Mouse (Mus musculus) forebrain, embryonic 12.5 days (tissue): ENCODE measurements at regions not wholly inside any gene's neighbourhood (a gene's known extent, or its start where the extent isn't known, plus 50 kb on each side); places are given as distances from the start of the nearest gene placed in this dataset.

Experiments
- ATAC-seq: fragments of 200-750 bp; cut with Nextera tagmentation; 2 replicates; pipeline ENCODE4 v1.8.0; 2017; ENCODE audit warnings: moderate TSS enrichment; ENCODE audit not compliant: low FRiP score
- H3K27ac ChIP-seq: fragments of 300-500 bp; sonication (generic); 2 replicates; pipeline ENCODE4 v1.5.1; 2016; ENCODE audit warnings: mild to moderate bottlenecking
- H3K27me3 ChIP-seq: fragments of 300-500 bp; sonication (generic); 2 replicates; pipeline ENCODE4 v1.6.1; 2016; ENCODE audit warnings: mild to moderate bottlenecking
- H3K36me3 ChIP-seq: fragments of 300-500 bp; sonication (generic); replicated peaks from 2 replicates; pipeline ENCODE4 v1.6.1; 2016; ENCODE audit warnings: mild to moderate bottlenecking
- H3K4me1 ChIP-seq: fragments of 300-500 bp; sonication (generic); 2 replicates; pipeline ENCODE4 v1.6.1; 2016
- H3K4me2 ChIP-seq: fragments of 300-500 bp; sonication (generic); 2 replicates; pipeline ENCODE4 v1.6.1; 2016; ENCODE audit warnings: mild to moderate bottlenecking, moderate library complexity
- H3K4me3 ChIP-seq: fragments of 300-500 bp; sonication (generic); replicated peaks from 2 replicates; pipeline ENCODE4 v1.5.1; 2016; ENCODE audit warnings: mild to moderate bottlenecking
- H3K9ac ChIP-seq: fragments of 300-500 bp; sonication (generic); 2 replicates; pipeline ENCODE4 v1.6.1; 2016; ENCODE audit warnings: mild to moderate bottlenecking
- H3K9me3 ChIP-seq: fragments of 300-500 bp; sonication (generic); 2 replicates; pipeline ENCODE4 v1.6.1; 2016
- WGBS: fragments of 180-500 bp; shearing (Covaris S2); methylation state at CpG from one replicate; pipeline ENCODE4 v1.1.7; 2016; 5-methylcytosine and 5-hydroxymethylcytosine counted together

- 35% methylated on average over 6 of the region's 6 CpGs for WGBS
- Histone ChIP-seq H3K36me3 (no peaks in the 10 kb centered on the region), H3K27ac (no peak overlapping the region), H3K4me1 (no peaks in the 10 kb centered on the region), H3K9ac (no peak overlapping the region), H3K9me3 (no peaks in the 10 kb centered on the region), H3K27me3 (no peaks in the 10 kb centered on the region), H3K4me3 (no peak overlapping the region), H3K4me2 (no peak overlapping the region)
- no peak; the same call in 1 of the 2 replicates for ATAC-seq
These were observed 257.1 kb upstream of the Prdm1 start for GRCm38 (mm10) chr10:44785386-44785785.

- 90% methylated on average over 5 of the region's 5 CpGs for WGBS
- Histone ChIP-seq H3K4me1 (no peaks in the 10 kb centered on the region), H3K27me3 (no peaks in the 10 kb centered on the region), H3K9me3 (no peaks in the 10 kb centered on the region), H3K27ac (no peak overlapping the region), H3K4me3 (no peak overlapping the region), H3K36me3 (no peaks in the 10 kb centered on the region), H3K4me2 (no peak overlapping the region), H3K9ac (no peak overlapping the region)
- no peak for ATAC-seq
These were observed 252.2 kb upstream of the Prdm1 start for GRCm38 (mm10) chr10:44780381-44780958.

GRCm38 (mm10) chr10:44779568-44780207 lies 251.4 kb upstream of the Prdm1 start:
- Histone ChIP-seq H3K4me2 (no peak overlapping the region), H3K4me3 (no peak overlapping the region), H3K9me3 (no peaks in the 10 kb centered on the region), H3K27ac (no peak overlapping the region), H3K27me3 (no peaks in the 10 kb centered on the region), H3K4me1 (no peaks in the 10 kb centered on the region), H3K9ac (no peak overlapping the region), H3K36me3 (no peaks in the 10 kb centered on the region)
- WGBS = 71% methylated on average over 8 of the region's 8 CpGs
- no peak for ATAC-seq

GRCm38 (mm10) chr10:44777214-44777613 lies 248.9 kb upstream of the Prdm1 start:
- no peak overlapping the region for H3K27ac ChIP-seq
- H3K4me3 ChIP-seq = no peak overlapping the region
- H3K9ac ChIP-seq = no peak overlapping the region
- no peak overlapping the region for H3K4me2 ChIP-seq
- ATAC-seq = no peak
- H3K4me1 ChIP-seq = no peaks in the 10 kb centered on the region
- no peaks in the 10 kb centered on the region for H3K27me3 ChIP-seq
- WGBS = 96% methylated on average over 2 of the region's 2 CpGs
- no peaks in the 10 kb centered on the region for H3K9me3 ChIP-seq
- no peaks in the 10 kb centered on the region for H3K36me3 ChIP-seq

GRCm38 (mm10) chr10:44776175-44776574 lies 247.9 kb upstream of the Prdm1 start:
- Histone ChIP-seq H3K4me3 (no peak overlapping the region), H3K4me2 (no peak overlapping the region), H3K36me3 (no peaks in the 10 kb centered on the region), H3K9ac (no peak overlapping the region), H3K9me3 (no peaks in the 10 kb centered on the region), H3K27ac (no peak overlapping the region), H3K4me1 (no peaks in the 10 kb centered on the region), H3K27me3 (no peaks in the 10 kb centered on the region)
- no peak for ATAC-seq
- 66% methylated on average over 2 of the region's 2 CpGs for WGBS

GRCm38 (mm10) chr10:44765527-44765926 lies 237.2 kb upstream of the Prdm1 start:
- Histone ChIP-seq H3K4me2 (no peak overlapping the region), H3K4me3 (no peak overlapping the region), H3K36me3 (no peaks in the 10 kb centered on the region), H3K27ac (no peak overlapping the region), H3K4me1 (no peaks in the 10 kb centered on the region), H3K27me3 (no peaks in the 10 kb centered on the region), H3K9ac (no peak overlapping the region), H3K9me3 (no peaks in the 10 kb centered on the region)
- ATAC-seq = no peak
- WGBS = 86% methylated on average over 3 of the region's 3 CpGs

- Histone ChIP-seq H3K4me3 (no peak overlapping the region), H3K27ac (no peak overlapping the region), H3K9me3 (no peaks in the 10 kb centered on the region), H3K27me3 (no peaks in the 10 kb centered on the region), H3K4me2 (no peak overlapping the region), H3K4me1 (no peaks in the 10 kb centered on the region), H3K36me3 (no peaks in the 10 kb centered on the region), H3K9ac (no peak overlapping the region)
- 62% methylated on average over 3 of the region's 3 CpGs for WGBS
- no peak for ATAC-seq
These were observed 234.8 kb upstream of the Prdm1 start for GRCm38 (mm10) chr10:44763102-44763501.

GRCm38 (mm10) chr10:44762068-44762467 lies 233.8 kb upstream of the Prdm1 start:
- ATAC-seq = no peak
- no peaks in the 10 kb centered on the region for H3K9me3 ChIP-seq
- WGBS = 81% methylated on average over 4 of the region's 4 CpGs
- H3K4me2 ChIP-seq = no peak overlapping the region
- H3K36me3 ChIP-seq = no peaks in the 10 kb centered on the region
- no peak overlapping the region for H3K9ac ChIP-seq
- H3K27ac ChIP-seq = no peak overlapping the region
- H3K4me3 ChIP-seq = no peak overlapping the region
- no peaks in the 10 kb centered on the region for H3K27me3 ChIP-seq
- H3K4me1 ChIP-seq = no peaks in the 10 kb centered on the region

- Histone ChIP-seq H3K4me3 (no peak overlapping the region), H3K36me3 (no peaks in the 10 kb centered on the region), H3K27ac (no peak overlapping the region), H3K9ac (no peak overlapping the region), H3K27me3 (no peaks in the 10 kb centered on the region), H3K4me1 (no peaks in the 10 kb centered on the region), H3K9me3 (no peaks in the 10 kb centered on the region), H3K4me2 (no peak overlapping the region)
- ATAC-seq = no peak
- 80% methylated on average over 4 of the region's 4 CpGs for WGBS
These were observed 233.0 kb upstream of the Prdm1 start for GRCm38 (mm10) chr10:44761324-44761723.

- Histone ChIP-seq H3K36me3 (no peaks in the 10 kb centered on the region), H3K4me2 (no peak overlapping the region), H3K4me1 (peaks cover 5% of the 10 kb centered on the region; the same call in 1 of the 2 replicates), H3K4me3 (no peak overlapping the region), H3K27ac (no peak overlapping the region), H3K9ac (no peak overlapping the region), H3K9me3 (no peaks in the 10 kb centered on the region), H3K27me3 (no peaks in the 10 kb centered on the region)
- WGBS = 58% methylated on average over 6 of the region's 6 CpGs
- peak; percentile 74; the same call in 1 of the 2 replicates for ATAC-seq
These were observed 227.2 kb upstream of the Prdm1 start for GRCm38 (mm10) chr10:44755355-44755957.

- peaks cover 5% of the 10 kb centered on the region; the same call in 1 of the 2 replicates for H3K4me1 ChIP-seq
- no peaks in the 10 kb centered on the region for H3K9me3 ChIP-seq
- no peak overlapping the region for H3K4me2 ChIP-seq
- no peak overlapping the region for H3K9ac ChIP-seq
- H3K27me3 ChIP-seq = no peaks in the 10 kb centered on the region
- peak; percentile 11; the same call in 1 of the 2 replicates for ATAC-seq
- no peaks in the 10 kb centered on the region for H3K36me3 ChIP-seq
- no peak overlapping the region for H3K27ac ChIP-seq
- 70% methylated on average over 4 of the region's 4 CpGs for WGBS
- H3K4me3 ChIP-seq = no peak overlapping the region
These were observed 226.6 kb upstream of the Prdm1 start for GRCm38 (mm10) chr10:44754930-44755329.

GRCm38 (mm10) chr10:44752719-44753390 lies 224.6 kb upstream of the Prdm1 start:
- H3K27me3 ChIP-seq = no peaks in the 10 kb centered on the region
- ATAC-seq = no peak
- no peaks in the 10 kb centered on the region for H3K9me3 ChIP-seq
- H3K36me3 ChIP-seq = no peaks in the 10 kb centered on the region
- no peak overlapping the region for H3K9ac ChIP-seq
- H3K4me1 ChIP-seq = peaks cover 5% of the 10 kb centered on the region; the same call in 1 of the 2 replicates
- 64% methylated on average over 8 of the region's 8 CpGs for WGBS
- H3K4me2 ChIP-seq = no peak overlapping the region
- H3K27ac ChIP-seq = no peak overlapping the region
- no peak overlapping the region for H3K4me3 ChIP-seq
